Mouse (Mus musculus): ENCODE measurements around the gene Rhox4d.
"Not testable (repeated sequence)": the region's sequence is repeated elsewhere in the genome, so short reads cannot be mapped to it uniquely, and the experiment has no call there.

- TF ChIP-seq CTCF (conservative IDR thresholded peaks at IDR 0.05 in 1 of 2, IDR thresholded peaks at IDR 0.05 in 1 of 2; ENCODE audit: low read depth in 2 of 2, low read length in 2 of 2); USF1 (IDR thresholded peaks at IDR 0.05; ENCODE audit: low read depth, low read length); ELF1 (IDR thresholded peaks at IDR 0.05; ENCODE audit: low read depth, low read length); POLR2A (IDR thresholded peaks at IDR 0.05; ENCODE audit: low read depth, low read length); UBTF (IDR thresholded peaks at IDR 0.05; ENCODE audit: low read depth, low read length); MEF2A (IDR thresholded peaks at IDR 0.05; ENCODE audit: borderline replicate concordance, low read depth, low read length); ZC3H11A (IDR thresholded peaks at IDR 0.05; ENCODE audit: low read depth, low read length); MYC (IDR thresholded peaks at IDR 0.05; ENCODE audit: low read depth, low read length): not testable (repeated sequence)
Observed at GRCm38 (mm10) chrX:37541719-37542118, 27.6 kb downstream of the Rhox4d start, which contains the start of gene Rhox3e.

Data from CH12.LX (cell line).